Mouse (Mus musculus): ENCODE results near the gene Serp2.
A peak's percentile ranks its signal among the peaks of the same experiment; 100 is the strongest.
"Not testable (repeated sequence)": the region's sequence is repeated elsewhere in the genome, so short reads cannot be mapped to it uniquely, and the experiment has no call there.

Gene Serp2

DNA sequence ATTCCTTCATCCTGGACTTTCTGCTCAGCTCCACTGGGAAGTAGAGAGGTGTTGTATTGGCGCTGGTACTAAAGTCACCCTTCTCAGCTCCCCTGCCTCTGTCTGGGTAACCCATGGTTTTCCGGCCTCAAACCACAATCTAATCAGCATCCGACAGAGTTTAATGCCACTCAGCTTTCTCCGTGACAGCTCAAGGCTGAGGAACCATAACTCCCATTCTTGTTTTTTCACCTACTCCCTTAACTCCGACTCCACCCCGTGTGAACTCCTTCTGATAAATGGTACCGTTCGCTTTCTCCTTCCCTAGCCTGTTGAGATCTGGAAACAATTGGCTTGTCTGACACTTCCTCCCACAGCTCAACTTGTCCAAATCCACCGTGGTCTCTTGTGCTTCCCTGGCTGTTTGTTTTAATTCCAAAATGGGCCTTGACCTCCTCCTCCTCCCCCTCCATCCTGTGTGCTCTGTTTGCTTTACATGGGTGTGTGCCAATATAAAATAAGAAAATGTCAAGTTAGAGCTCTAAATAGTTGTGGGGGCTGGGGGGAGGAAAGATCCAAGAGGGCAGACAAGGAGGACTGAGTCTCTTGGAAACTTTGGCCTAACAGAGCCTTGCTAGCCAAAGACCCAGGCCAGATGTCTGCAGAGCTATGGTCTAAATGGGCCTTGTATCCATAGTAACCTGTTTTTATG is 12.7 kb upstream of the Serp2 start:
- DNase-seq (ENCODE audit: low read depth, low spot score), result no peak

GRCm38 (mm10) chr14:76568548-76568947 is 11.9 kb upstream of the Serp2 start:
- no peak for DNase-seq (ENCODE audit: low read depth, low spot score)

- no peak for DNase-seq (ENCODE audit: low read depth, low spot score)
Measured at GRCm38 (mm10) chr14:76567280-76567679, 10.6 kb upstream of the Serp2 start.

GRCm38 (mm10) chr14:76566711-76567110 is 10.0 kb upstream of the Serp2 start:
- no peak for DNase-seq (ENCODE audit: low read depth, low spot score)

DNA sequence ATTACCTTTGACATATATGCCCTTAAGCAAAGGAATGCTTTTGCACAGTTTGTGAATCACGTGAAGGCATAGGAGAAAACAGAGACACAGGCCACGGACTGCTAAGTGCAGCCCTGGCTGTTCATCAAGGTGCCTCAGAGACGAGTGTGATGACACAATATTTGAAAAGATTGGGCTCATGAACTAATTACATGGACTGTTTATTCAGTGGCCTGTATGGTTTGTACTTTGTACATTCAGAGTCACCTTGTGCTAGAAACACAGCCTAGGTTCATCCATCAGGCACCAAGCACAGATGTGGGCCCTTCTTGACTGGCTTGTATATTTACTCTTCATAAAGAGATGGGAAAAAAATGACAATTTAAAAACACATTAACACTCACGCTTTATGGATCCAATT is 9.5 kb upstream of the Serp2 start:
- no peak for DNase-seq (ENCODE audit: low read depth, low spot score)

GRCm38 (mm10) chr14:76559208-76559607 is 2.5 kb upstream of the Serp2 start:
- DNase-seq (ENCODE audit: low read depth, low spot score), result peak; percentile 24

GRCm38 (mm10) chr14:76558171-76558570 is 1.5 kb upstream of the Serp2 start:
- DNase-seq (ENCODE audit: low read depth, low spot score), result not testable (repeated sequence)

DNA sequence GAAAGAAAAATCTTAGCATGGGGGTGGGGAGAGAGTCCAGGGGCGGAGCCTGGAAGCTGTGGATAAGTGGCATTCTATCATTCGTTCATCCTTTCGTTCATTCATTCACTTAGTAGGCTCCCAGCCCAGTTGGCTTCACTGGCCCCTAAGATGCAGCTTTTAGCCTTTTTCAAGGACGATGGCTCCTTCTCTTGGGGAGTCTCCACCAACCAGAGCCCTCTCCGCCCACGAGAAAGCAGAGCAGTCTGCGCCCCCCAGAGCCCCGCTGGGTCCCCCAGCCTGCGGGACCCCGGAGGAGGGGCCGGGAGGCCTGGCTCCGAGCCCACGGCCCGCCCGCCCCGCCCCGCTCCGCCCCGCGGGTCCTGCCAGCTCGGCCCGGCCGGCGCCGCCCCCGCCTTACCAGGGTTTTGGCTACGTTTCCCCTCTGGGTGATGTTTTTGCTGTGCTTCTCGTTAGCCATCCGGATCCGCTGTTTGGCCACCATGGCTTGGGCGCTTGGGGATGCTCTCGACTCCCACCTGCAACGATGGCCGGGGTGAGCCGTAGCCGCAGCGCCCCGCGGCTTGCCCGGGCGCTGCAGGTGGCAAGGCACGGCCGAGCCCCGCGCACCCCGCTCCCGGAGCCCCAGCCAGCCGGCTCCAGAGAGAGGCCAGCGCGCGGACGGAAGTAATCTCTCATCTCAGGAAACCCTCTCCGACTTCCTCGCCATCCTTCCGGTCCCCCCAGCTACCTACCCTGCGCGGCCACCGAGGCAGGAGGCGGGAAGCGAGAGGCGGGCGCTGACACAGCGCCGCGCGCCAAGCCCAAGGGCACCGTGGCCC is 448 bp downstream of the Serp2 start:
- DNase-seq (ENCODE audit: low read depth, low spot score), result peak; percentile 67

DNA sequence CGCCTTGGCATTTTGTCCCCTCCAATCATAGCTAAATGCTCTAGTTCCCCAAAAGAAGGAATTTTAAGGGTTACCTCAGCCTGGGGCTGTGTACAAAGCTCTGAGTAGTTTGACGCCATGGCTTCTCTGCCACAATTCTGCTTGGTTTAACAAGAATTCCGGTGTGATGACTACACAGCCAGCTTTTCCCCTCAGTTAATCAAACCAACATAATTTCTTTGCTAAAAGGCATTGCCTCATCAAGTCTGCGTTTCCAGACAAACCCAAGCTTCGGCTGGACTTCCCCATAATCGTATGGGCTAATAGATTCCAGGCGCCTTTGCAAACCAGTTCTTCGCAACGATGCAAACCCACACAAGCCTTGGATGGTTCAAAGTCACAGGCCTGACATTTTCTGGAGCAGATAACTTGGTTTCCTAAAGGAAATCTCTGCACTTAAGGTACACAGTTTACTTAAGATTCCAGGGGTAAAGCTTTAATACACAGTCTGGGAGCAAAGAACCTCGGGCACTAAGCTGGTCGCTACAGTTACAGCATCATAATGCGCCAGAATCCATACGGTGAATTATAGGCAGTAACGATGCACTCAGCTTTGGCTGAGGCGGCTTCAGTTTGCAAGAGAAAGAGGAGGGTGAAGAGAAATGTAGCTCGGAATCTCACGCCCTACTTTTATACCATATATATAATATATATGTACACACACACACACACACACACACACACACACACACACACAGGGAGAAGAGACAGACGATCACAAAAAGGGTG is 1.2 kb downstream of the Serp2 start:
- DNase-seq (ENCODE audit: low read depth, low spot score), result no peak

DNA sequence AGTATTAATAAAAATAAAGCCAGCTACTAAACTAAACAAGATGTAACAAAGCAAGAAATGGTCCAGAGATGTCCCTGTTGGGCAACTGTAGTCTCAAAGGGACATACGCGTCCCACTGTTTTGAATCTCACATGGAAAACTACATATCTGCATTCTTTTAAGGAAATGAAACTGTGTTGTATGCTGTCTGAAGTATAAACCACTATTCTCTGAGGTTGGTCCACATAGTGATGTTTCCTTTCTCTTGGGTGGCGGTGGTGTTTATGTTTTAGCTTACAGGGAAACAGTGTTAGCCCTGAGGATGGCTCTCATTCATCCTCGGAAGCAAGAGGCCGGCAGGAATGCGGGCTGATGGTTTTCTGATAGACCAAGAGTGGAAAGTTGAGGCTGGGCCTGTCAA is 12.6 kb downstream of the Serp2 start:
- DNase-seq (ENCODE audit: low read depth, low spot score), result no peak

GRCm38 (mm10) chr14:76541341-76541740 is 15.3 kb downstream of the Serp2 start:
- no peak for DNase-seq (ENCODE audit: low read depth, low spot score)

DNA sequence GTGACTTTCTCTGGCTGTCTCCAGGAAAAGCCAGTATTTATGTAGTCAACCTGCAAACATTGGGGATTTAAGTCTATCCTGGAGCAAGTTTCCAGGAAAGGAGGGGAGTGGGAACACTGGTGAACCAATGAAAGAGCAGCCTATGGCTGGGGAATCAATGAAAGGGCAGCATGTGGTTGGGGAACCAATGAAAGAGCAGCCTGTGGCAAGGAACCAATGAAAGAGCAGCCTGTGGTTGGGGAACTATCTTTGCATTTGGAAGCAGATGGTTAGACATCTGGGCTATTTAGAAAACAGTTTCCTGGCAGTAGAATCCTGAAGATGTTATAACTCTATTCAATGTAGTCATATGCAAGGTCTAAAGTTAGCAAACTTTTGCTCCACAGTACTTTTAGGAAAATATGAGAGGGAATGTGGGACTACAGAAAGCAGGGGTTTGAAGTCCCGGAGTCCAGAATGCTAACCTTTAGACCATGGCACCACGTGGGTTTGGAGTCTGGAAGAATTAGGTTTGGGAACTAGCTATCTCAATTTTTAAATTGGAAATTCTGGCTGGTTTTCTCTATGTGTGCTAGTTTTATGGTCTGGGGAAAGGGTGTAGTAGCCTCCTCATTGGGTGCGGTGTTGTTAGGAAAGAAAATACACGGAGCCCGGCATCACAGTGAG is 16.6 kb downstream of the Serp2 start:
- peak; percentile 59 for DNase-seq (ENCODE audit: low read depth, low spot score)

DNA sequence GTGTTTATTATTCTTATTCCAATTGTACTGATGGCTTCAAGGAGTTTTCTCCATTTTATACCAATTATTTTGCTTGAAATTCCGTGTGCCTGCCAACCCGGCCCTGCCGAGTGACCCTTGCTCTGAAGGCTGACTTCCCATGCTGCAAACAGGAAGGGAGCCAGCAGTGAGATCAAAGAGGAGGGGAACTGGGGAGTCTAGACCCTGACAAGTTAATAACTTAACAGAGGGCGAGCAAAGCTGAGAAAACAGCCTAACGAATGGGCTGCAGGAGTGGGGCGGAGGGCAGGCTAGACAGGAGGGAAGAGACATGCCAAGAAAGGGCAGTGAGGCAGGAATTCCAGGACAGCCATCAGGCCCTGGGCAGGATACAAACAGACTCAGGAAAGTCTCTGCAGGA is 19.8 kb downstream of the Serp2 start:
- no peak for DNase-seq (ENCODE audit: low read depth, low spot score)

DNA sequence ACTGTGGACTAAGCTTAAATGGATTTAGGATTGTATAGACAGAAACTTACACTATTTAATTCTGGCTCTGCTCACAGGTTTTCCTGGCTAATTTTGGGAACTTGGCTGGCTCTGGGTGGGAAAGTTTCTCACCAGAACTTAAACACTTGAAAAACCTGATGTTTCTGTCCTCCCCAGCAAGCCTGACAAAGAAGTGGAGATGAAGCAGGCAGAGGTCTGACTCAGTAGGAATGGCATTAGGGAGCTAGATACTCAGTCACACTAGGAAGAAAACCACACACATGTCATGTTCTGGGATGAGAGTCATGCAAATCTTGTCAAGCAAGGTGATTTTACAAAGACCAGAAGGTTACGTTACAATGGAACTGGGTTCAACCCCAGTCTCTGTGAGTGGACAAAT is 21.6 kb downstream of the Serp2 start:
- DNase-seq (ENCODE audit: low read depth, low spot score), result no peak

DNA sequence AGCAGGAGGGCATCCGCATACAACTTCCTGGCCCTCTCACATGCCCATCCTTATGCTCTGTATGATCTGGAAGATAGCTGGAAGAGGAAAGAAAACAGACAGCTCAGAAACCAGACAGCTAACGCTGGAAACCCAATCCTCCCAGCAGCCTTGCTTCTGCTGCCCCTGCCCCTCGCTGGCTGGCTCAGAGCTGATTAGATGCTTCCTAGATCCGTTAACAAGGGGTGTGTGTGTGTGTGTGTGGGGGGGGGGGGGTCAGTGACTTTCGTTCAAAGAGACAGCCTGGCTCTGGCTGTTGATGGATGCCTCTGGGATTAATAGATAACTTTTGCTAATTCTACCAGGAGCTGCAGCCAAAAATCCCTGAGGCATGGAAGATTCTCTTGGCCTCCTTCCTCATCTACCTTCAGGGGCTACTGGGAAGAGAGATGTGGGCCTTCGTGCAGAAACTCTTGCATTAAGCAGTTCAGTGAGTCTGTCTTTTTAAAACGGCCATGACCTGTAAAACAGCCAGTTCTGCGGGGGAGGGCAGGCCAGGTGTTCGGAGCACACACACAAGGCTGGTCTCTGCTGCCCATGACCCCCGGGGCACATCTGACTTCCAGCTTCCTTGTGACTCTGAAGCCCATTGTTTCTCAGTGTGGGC is 23.4 kb downstream of the Serp2 start:
- no peak for DNase-seq (ENCODE audit: low read depth, low spot score)

DNA sequence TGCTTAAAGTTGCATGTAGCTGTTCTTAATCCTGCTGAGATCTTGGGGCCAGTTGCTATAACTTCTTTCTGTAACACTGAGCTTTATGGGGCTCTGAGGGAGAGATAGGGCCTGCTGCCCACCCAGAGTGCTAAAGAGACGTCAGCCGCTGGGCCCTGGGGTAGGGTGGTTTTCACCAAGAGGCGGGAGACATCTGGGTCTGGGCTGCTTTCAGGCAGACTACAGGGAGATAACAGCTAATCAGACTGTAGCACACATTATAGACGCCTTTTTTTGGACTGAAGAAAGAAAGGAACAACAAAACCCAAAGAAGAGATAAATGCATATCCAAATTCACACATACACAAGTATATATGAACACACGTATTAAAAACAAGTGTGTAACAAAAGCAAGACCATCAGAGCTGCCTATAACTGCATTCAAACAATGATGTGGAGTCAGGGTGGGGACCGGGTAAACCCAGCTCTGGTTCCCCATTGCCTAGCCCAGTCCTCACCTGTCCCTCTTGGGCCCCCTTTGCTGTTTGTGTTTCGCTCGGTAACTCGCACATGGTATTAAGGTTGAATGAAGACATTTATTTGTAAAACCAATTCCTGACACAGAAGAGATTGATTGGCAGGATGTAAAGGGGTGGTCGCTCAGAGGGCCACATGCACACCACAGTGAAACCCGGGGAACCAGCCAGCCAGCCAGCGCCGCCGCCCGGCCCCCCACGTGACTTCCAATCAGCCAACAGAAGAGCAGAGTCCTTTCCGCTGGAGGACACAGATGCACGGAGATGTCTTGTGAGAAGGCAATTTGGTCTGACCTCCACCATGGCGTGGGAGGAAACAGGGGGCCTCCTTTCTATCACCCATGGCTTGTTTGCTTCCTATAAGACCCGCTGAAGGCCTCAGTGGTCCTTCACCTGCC is 24.2 kb downstream of the Serp2 start:
- DNase-seq (ENCODE audit: low read depth, low spot score), result peak; percentile 84

DNA sequence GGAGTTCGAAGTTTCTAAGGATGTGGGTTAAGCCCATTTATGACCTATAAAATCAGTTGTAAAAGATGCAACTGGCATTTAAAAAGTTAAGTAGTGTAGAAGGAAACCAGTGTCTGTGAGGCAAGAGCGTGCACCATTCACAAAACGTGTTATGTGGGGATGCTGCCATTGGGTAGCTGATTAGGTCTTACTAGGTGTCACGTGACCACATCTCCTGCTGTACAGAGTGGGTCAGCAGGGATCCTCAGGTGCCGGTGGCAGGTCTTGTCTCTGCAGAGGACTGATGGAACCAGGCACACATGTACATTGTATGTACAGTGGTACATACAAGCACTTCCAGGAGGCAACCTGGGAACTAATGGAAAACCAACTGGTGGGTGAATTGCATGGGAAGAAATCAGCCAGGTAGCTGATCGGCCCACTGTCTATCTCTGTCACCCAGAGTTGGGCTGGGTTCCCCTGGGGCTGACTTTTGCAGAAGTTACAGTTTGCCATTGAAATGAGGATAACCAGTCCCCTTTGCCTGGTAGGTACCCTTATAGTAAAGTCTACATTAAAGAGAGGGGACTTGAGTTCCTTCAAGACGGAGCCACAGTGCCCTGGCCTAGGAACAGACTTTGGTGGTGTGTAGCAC is 25.5 kb downstream of the Serp2 start:
- DNase-seq (ENCODE audit: low read depth, low spot score), result no peak

DNA sequence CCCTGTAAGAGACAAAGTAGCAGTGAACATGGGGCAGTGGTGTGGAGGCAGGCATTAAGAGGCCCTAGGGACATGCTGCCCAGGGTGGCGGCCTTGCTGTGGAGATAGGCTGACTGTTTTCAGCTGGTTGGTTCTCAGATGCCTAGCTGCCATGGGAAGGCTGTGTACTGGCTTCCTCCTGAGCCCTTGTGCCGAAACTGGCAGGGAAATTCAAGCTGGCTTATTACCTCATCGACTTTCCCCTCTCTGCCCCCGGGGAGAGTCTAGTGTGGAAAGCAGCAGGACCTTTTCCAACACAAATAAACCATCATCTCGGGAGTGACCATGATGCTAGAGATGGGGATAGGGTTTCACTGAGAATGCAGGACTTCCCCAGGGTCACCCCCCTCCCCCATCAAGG is 28.0 kb downstream of the Serp2 start:
- no peak for DNase-seq (ENCODE audit: low read depth, low spot score)

GRCm38 (mm10) chr14:76527758-76528313 is 28.9 kb downstream of the Serp2 start:
- peak; percentile 66 for DNase-seq (ENCODE audit: low read depth, low spot score)

All from R1 (cell line).